Mouse (Mus musculus): ENCODE measurements at regions not wholly inside any gene's neighbourhood (a gene's known extent, or its start where the extent isn't known, plus 50 kb on each side); places are given as distances from the start of the nearest gene placed in this dataset.

GRCm38 (mm10) chr1:138362684-138363472 lies 89.3 kb downstream of the Atp6v1g3 start:
- Histone ChIP-seq H3K27me3 (replicated peaks; ENCODE audit: control insufficient read depth, insufficient read depth, low read length) (no peaks in the 10 kb centered on the region), H3K4me1 (ENCODE audit: control insufficient read depth, insufficient read depth, low read length) (no peaks in the 10 kb centered on the region), H3K36me3 (ENCODE audit: control insufficient read depth, insufficient read depth, low read length) (no peaks in the 10 kb centered on the region), H3K4me3 (ENCODE audit: insufficient read depth, low read depth, low read length) (no peak overlapping the region), H3K27ac (ENCODE audit: insufficient read depth, low read depth, low read length) (no peak overlapping the region)
- 66% methylated on average over 11 of the region's 11 CpGs for WGBS
- TF ChIP-seq POLR2A (IDR thresholded peaks at IDR 0.05; ENCODE audit: low read depth, low read length) (no peak), CTCF (conservative IDR thresholded peaks at IDR 0.05; ENCODE audit: insufficient read depth, insufficient read length, low read depth, low read length) (no peak)
- no peak for DNase-seq

GRCm38 (mm10) chr1:138369953-138370482 lies 96.5 kb downstream of the Atp6v1g3 start:
- no peak for DNase-seq
- H3K27me3 ChIP-seq (replicated peaks; ENCODE audit: control insufficient read depth, insufficient read depth, low read length): no peaks in the 10 kb centered on the region
- H3K4me1 ChIP-seq (ENCODE audit: control insufficient read depth, insufficient read depth, low read length): no peaks in the 10 kb centered on the region
- H3K27ac ChIP-seq (ENCODE audit: insufficient read depth, low read depth, low read length): no peak overlapping the region
- H3K4me3 ChIP-seq (ENCODE audit: insufficient read depth, low read depth, low read length): no peak overlapping the region
- TF ChIP-seq POLR2A (IDR thresholded peaks at IDR 0.05; ENCODE audit: low read depth, low read length) (no peak), CTCF (conservative IDR thresholded peaks at IDR 0.05; ENCODE audit: insufficient read depth, insufficient read length, low read depth, low read length) (no peak)
- no peaks in the 10 kb centered on the region for H3K36me3 ChIP-seq (ENCODE audit: control insufficient read depth, insufficient read depth, low read length)

GRCm38 (mm10) chr1:138371474-138371873 lies 97.9 kb downstream of the Atp6v1g3 start:
- H3K27ac ChIP-seq (ENCODE audit: insufficient read depth, low read depth, low read length): no peak overlapping the region
- no peaks in the 10 kb centered on the region for H3K27me3 ChIP-seq (replicated peaks; ENCODE audit: control insufficient read depth, insufficient read depth, low read length)
- DNase-seq: no peak
- TF ChIP-seq CTCF (conservative IDR thresholded peaks at IDR 0.05; ENCODE audit: insufficient read depth, insufficient read length, low read depth, low read length): no peak
- TF ChIP-seq POLR2A (IDR thresholded peaks at IDR 0.05; ENCODE audit: low read depth, low read length): no peak
- 82% methylated on average over 1 of the region's 1 CpGs for WGBS
- no peak overlapping the region for H3K4me3 ChIP-seq (ENCODE audit: insufficient read depth, low read depth, low read length)
- no peaks in the 10 kb centered on the region for H3K4me1 ChIP-seq (ENCODE audit: control insufficient read depth, insufficient read depth, low read length)
- no peaks in the 10 kb centered on the region for H3K36me3 ChIP-seq (ENCODE audit: control insufficient read depth, insufficient read depth, low read length)

- TF ChIP-seq CTCF (conservative IDR thresholded peaks at IDR 0.05; ENCODE audit: insufficient read depth, insufficient read length, low read depth, low read length) (no peak), POLR2A (IDR thresholded peaks at IDR 0.05; ENCODE audit: low read depth, low read length) (no peak)
- Histone ChIP-seq H3K4me3 (ENCODE audit: insufficient read depth, low read depth, low read length) (no peak overlapping the region), H3K27me3 (replicated peaks; ENCODE audit: control insufficient read depth, insufficient read depth, low read length) (no peaks in the 10 kb centered on the region; the same call in 1 of the 2 replicates), H3K36me3 (ENCODE audit: control insufficient read depth, insufficient read depth, low read length) (no peaks in the 10 kb centered on the region), H3K4me1 (ENCODE audit: control insufficient read depth, insufficient read depth, low read length) (no peaks in the 10 kb centered on the region), H3K27ac (ENCODE audit: insufficient read depth, low read depth, low read length) (no peak overlapping the region)
- WGBS: 65% methylated on average over 3 of the region's 3 CpGs
- no peak for DNase-seq
Observed at GRCm38 (mm10) chr1:138384146-138384545, 110.6 kb downstream of the Atp6v1g3 start.

- Histone ChIP-seq H3K27me3 (replicated peaks; ENCODE audit: control insufficient read depth, insufficient read depth, low read length) (no peaks in the 10 kb centered on the region; the same call in 1 of the 2 replicates), H3K4me3 (ENCODE audit: insufficient read depth, low read depth, low read length) (no peak overlapping the region), H3K36me3 (ENCODE audit: control insufficient read depth, insufficient read depth, low read length) (no peaks in the 10 kb centered on the region), H3K27ac (ENCODE audit: insufficient read depth, low read depth, low read length) (no peak overlapping the region), H3K4me1 (ENCODE audit: control insufficient read depth, insufficient read depth, low read length) (no peaks in the 10 kb centered on the region)
- DNase-seq: no peak
- TF ChIP-seq CTCF (conservative IDR thresholded peaks at IDR 0.05; ENCODE audit: insufficient read depth, insufficient read length, low read depth, low read length): no peak
- TF ChIP-seq POLR2A (IDR thresholded peaks at IDR 0.05; ENCODE audit: low read depth, low read length): no peak
- 20% methylated on average over 19 of the region's 19 CpGs for WGBS
Observed at GRCm38 (mm10) chr1:138385156-138385841, 111.8 kb downstream of the Atp6v1g3 start.

- no peak overlapping the region for H3K4me3 ChIP-seq (ENCODE audit: insufficient read depth, low read depth, low read length)
- TF ChIP-seq CTCF (conservative IDR thresholded peaks at IDR 0.05; ENCODE audit: insufficient read depth, insufficient read length, low read depth, low read length): no peak
- no peak for TF ChIP-seq POLR2A (IDR thresholded peaks at IDR 0.05; ENCODE audit: low read depth, low read length)
- H3K36me3 ChIP-seq (ENCODE audit: control insufficient read depth, insufficient read depth, low read length): no peaks in the 10 kb centered on the region
- no peaks in the 10 kb centered on the region; the same call in 1 of the 2 replicates for H3K27me3 ChIP-seq (replicated peaks; ENCODE audit: control insufficient read depth, insufficient read depth, low read length)
- no peaks in the 10 kb centered on the region for H3K4me1 ChIP-seq (ENCODE audit: control insufficient read depth, insufficient read depth, low read length)
- DNase-seq: no peak
- H3K27ac ChIP-seq (ENCODE audit: insufficient read depth, low read depth, low read length): no peak overlapping the region
- 40% methylated on average over 5 of the region's 5 CpGs for WGBS
Observed at GRCm38 (mm10) chr1:138386001-138386400, 112.5 kb downstream of the Atp6v1g3 start.

- no peak overlapping the region for H3K4me3 ChIP-seq (ENCODE audit: insufficient read depth, low read depth, low read length)
- WGBS: 91% methylated on average over 8 of the region's 8 CpGs
- no peaks in the 10 kb centered on the region; the same call in 1 of the 2 replicates for H3K27me3 ChIP-seq (replicated peaks; ENCODE audit: control insufficient read depth, insufficient read depth, low read length)
- H3K27ac ChIP-seq (ENCODE audit: insufficient read depth, low read depth, low read length): no peak overlapping the region
- TF ChIP-seq CTCF (conservative IDR thresholded peaks at IDR 0.05; ENCODE audit: insufficient read depth, insufficient read length, low read depth, low read length) (no peak), POLR2A (IDR thresholded peaks at IDR 0.05; ENCODE audit: low read depth, low read length) (no peak)
- H3K36me3 ChIP-seq (ENCODE audit: control insufficient read depth, insufficient read depth, low read length): no peaks in the 10 kb centered on the region
- no peak for DNase-seq
- H3K4me1 ChIP-seq (ENCODE audit: control insufficient read depth, insufficient read depth, low read length): no peaks in the 10 kb centered on the region
Observed at GRCm38 (mm10) chr1:138388634-138389033, 115.1 kb downstream of the Atp6v1g3 start.

Measured in kidney, adult 2 months (tissue).